Mouse (Mus musculus): ENCODE measurements around the gene Wdhd1. TPM values are rescaled to one million over a fixed set of nuclear protein-coding genes. Genes with fewer than 3 reads are reported as not detected.

Gene Wdhd1
- polyA plus RNA-seq, 1 experiment from 2014 or later, result 57.6 TPM

GRCm38 (mm10) chr14:47209669-47210164, 66.9 kb downstream of the Wdhd1 start:
- Histone ChIP-seq H3K27ac (replicated peaks) (no peak overlapping the region), H3K36me3 (no peaks in the 10 kb centered on the region), H3K4me3 (no peak overlapping the region), H3K4me1 (no peaks in the 10 kb centered on the region), H3K27me3 (ENCODE audit: low read depth, poor library complexity, severe bottlenecking) (no peaks in the 10 kb centered on the region), H3K9me3 (replicated peaks) (no peaks in the 10 kb centered on the region)
- 85% methylated on average over 4 of the region's 4 CpGs for WGBS
- no peak for DNase-seq (ENCODE audit: low spot score)

DNA sequence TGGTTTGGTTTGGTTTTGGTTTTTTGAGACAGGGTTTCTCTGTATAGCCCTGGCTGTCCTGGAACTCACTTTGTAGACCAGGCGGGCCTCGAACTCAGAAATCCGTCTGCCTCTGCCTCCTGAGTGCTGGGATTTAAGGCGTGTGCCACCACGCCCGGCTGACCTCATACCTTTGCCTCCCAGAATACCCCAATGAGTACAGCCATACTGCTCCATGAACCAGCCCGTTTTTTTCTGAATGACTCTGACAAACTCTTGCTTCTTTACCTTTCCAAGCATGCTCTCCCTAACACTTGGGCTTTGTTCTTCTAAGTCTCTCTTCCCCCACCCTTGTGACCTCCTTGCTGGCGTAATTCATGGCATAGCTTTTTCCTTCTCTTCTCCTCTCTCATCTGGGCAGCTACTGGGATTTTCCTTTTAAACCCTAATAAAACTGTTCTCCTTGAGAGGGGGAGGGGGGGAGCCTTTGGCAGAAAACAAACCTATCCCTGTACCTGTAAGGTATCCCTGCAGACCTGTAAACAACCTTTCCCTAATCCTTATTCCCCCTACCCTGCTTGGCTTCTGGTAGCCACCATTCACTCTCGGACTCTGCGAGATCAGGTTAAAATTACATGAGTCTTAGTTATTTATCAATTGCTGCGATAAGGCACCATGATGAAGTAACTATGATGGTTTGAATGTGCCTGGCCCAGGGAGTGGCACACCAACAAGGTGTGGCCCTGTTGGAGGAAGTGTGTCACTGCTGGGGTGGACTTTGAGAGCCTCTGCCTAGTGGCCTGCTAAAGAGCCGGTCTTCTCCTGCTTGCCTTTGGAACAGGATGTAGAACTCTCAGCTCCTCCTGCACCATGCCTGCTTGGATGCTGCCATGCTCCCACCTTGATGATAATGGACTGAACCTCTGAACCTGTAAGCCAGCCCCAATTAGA, 67.8 kb downstream of the Wdhd1 start:
- DNase-seq (ENCODE audit: low spot score), result no peak
- Histone ChIP-seq H3K27me3 (ENCODE audit: low read depth, poor library complexity, severe bottlenecking) (no peaks in the 10 kb centered on the region), H3K9me3 (replicated peaks) (no peaks in the 10 kb centered on the region), H3K4me3 (no peak overlapping the region), H3K27ac (replicated peaks) (no peak overlapping the region), H3K36me3 (no peaks in the 10 kb centered on the region), H3K4me1 (no peaks in the 10 kb centered on the region)
- 93% methylated on average over 12 of the region's 12 CpGs for WGBS

- no peak for DNase-seq (ENCODE audit: low spot score)
- WGBS, result 81% methylated on average over 3 of the region's 3 CpGs
- H3K4me1 ChIP-seq, result no peaks in the 10 kb centered on the region
These were observed 70.1 kb downstream of the Wdhd1 start for GRCm38 (mm10) chr14:47206601-47207000.

GRCm38 (mm10) chr14:47205270-47205972, 71.2 kb downstream of the Wdhd1 start:
- 87% methylated on average over 5 of the region's 5 CpGs for WGBS
- H3K27ac ChIP-seq (replicated peaks), result no peak overlapping the region
- no peaks in the 10 kb centered on the region for H3K36me3 ChIP-seq
- H3K27me3 ChIP-seq (ENCODE audit: low read depth, poor library complexity, severe bottlenecking), result no peaks in the 10 kb centered on the region
- H3K9me3 ChIP-seq (replicated peaks), result no peaks in the 10 kb centered on the region
- H3K4me3 ChIP-seq, result no peak overlapping the region
- H3K4me1 ChIP-seq, result no peaks in the 10 kb centered on the region
- DNase-seq (ENCODE audit: low spot score), result no peak

More at GRCm38 (mm10) chr14:47206601-47207000, 70.1 kb downstream of the Wdhd1 start:
- Histone ChIP-seq H3K27ac (replicated peaks) (no peak overlapping the region), H3K27me3 (ENCODE audit: low read depth, poor library complexity, severe bottlenecking) (no peaks in the 10 kb centered on the region), H3K4me3 (no peak overlapping the region), H3K9me3 (replicated peaks) (no peaks in the 10 kb centered on the region), H3K36me3 (no peaks in the 10 kb centered on the region)

GRCm38 (mm10) chr14:47197340-47197739, 79.3 kb downstream of the Wdhd1 start:
- DNase-seq (ENCODE audit: low spot score), result no peak
- 92% methylated on average over 3 of the region's 3 CpGs for WGBS
- H3K4me1 ChIP-seq, result no peaks in the 10 kb centered on the region
- no peaks in the 10 kb centered on the region for H3K36me3 ChIP-seq
- H3K9me3 ChIP-seq (replicated peaks), result no peaks in the 10 kb centered on the region
- no peak overlapping the region for H3K27ac ChIP-seq (replicated peaks)
- H3K27me3 ChIP-seq (ENCODE audit: low read depth, poor library complexity, severe bottlenecking), result no peaks in the 10 kb centered on the region
- no peak overlapping the region for H3K4me3 ChIP-seq

- Histone ChIP-seq H3K9me3 (replicated peaks) (no peaks in the 10 kb centered on the region), H3K4me3 (no peak overlapping the region), H3K36me3 (no peaks in the 10 kb centered on the region), H3K27me3 (ENCODE audit: low read depth, poor library complexity, severe bottlenecking) (no peaks in the 10 kb centered on the region), H3K27ac (replicated peaks) (no peak overlapping the region), H3K4me1 (no peaks in the 10 kb centered on the region)
- DNase-seq (ENCODE audit: low spot score), result no peak
- 84% methylated on average over 8 of the region's 8 CpGs for WGBS
These were observed 79.9 kb downstream of the Wdhd1 start for GRCm38 (mm10) chr14:47196711-47197110.

DNA sequence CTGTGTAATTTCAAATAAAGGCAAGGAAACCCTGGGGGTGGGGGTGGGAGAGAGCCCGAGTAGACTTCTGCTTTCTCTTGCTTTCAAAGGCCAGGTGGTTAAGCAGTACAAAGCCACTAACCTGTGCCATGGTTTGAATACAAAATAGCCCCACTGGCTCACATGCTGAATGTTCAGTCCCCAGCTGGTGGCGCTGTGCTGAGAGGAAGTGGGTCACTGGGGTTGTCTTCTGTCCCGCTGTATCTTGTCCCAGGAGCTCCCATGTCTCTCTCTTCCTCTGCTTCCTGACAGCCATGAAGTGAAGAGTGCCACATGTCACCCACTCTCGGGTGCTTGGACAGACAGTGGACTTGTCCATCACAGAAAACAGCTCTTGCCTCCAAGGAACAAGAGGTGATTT, 82.6 kb downstream of the Wdhd1 start:
- 30% methylated on average over 4 of the region's 4 CpGs for WGBS
- H3K9me3 ChIP-seq (replicated peaks), result no peaks in the 10 kb centered on the region
- DNase-seq (ENCODE audit: low spot score), result no peak

GRCm38 (mm10) chr14:47193506-47193905, 83.2 kb downstream of the Wdhd1 start:
- H3K9me3 ChIP-seq (replicated peaks), result no peaks in the 10 kb centered on the region
- H3K4me1 ChIP-seq, result peaks cover 5% of the 10 kb centered on the region
- WGBS, result 79% methylated on average over 6 of the region's 6 CpGs
- H3K36me3 ChIP-seq, result no peaks in the 10 kb centered on the region
- no peak for DNase-seq (ENCODE audit: low spot score)
- no peak overlapping the region for H3K27ac ChIP-seq (replicated peaks)
- H3K4me3 ChIP-seq, result no peak overlapping the region
- H3K27me3 ChIP-seq (ENCODE audit: low read depth, poor library complexity, severe bottlenecking), result peaks cover 10% of the 10 kb centered on the region

More for the DNA sequence above, 82.6 kb downstream of the Wdhd1 start:
- Histone ChIP-seq H3K4me1 (no peaks in the 10 kb centered on the region; the same call in 1 of the 2 replicates), H3K36me3 (no peaks in the 10 kb centered on the region), H3K4me3 (no peak overlapping the region), H3K27ac (replicated peaks) (no peak overlapping the region), H3K27me3 (ENCODE audit: low read depth, poor library complexity, severe bottlenecking) (peaks cover 6% of the 10 kb centered on the region; the same call in 1 of the 2 replicates)

GRCm38 (mm10) chr14:47191861-47192260, 84.8 kb downstream of the Wdhd1 start:
- DNase-seq (ENCODE audit: low spot score), result no peak
- H3K27me3 ChIP-seq (ENCODE audit: low read depth, poor library complexity, severe bottlenecking), result peaks cover 25% of the 10 kb centered on the region
- no peaks in the 10 kb centered on the region for H3K36me3 ChIP-seq
- no peaks in the 10 kb centered on the region for H3K9me3 ChIP-seq (replicated peaks)
- no peak overlapping the region for H3K27ac ChIP-seq (replicated peaks)
- H3K4me1 ChIP-seq, result peaks cover 10% of the 10 kb centered on the region
- 60% methylated on average over 5 of the region's 5 CpGs for WGBS
- no peak overlapping the region for H3K4me3 ChIP-seq

Other genes with a start within 250 kb of the Wdhd1 start
- 1.4 and 2.2 TPM in 2 replicates for gene Gch1, start 87.4 kb downstream of the Wdhd1 start, polyA plus RNA-seq (2016; fragmentation: Nextera tagmentation; extraction: Ambion mirVana)
- 3.3 and 4.6 TPM in 2 replicates for gene Socs4, start 74 bp upstream of the Wdhd1 start, polyA plus RNA-seq (2016; fragmentation: Nextera tagmentation; extraction: Ambion mirVana)
- gene Mapk1ip1l, start 21.4 kb upstream of the Wdhd1 start, polyA plus RNA-seq (2016; fragmentation: Nextera tagmentation; extraction: Ambion mirVana), result 99.6 and 101 TPM in 2 replicates
- gene Lgals3, start 90.9 kb upstream of the Wdhd1 start, polyA plus RNA-seq (2016; fragmentation: Nextera tagmentation; extraction: Ambion mirVana), result 0.37 and 1.3 TPM in 2 replicates
- 71.0 and 77.2 TPM in 2 replicates for gene Dlgap5, start 141.6 kb upstream of the Wdhd1 start, polyA plus RNA-seq (2016; fragmentation: Nextera tagmentation; extraction: Ambion mirVana)
- gene Fbxo34, start 173.6 kb upstream of the Wdhd1 start, polyA plus RNA-seq (2016; fragmentation: Nextera tagmentation; extraction: Ambion mirVana), result 22.7 and 23.2 TPM in 2 replicates